Mouse (Mus musculus) lung, adult 2 months (tissue): Measurements from ENCODE around the gene Gm10642.

Source experiments
- CTCF ChIP-seq: fragments of 200-500 bp; IDR thresholded peaks from 2 replicates; pipeline ENCODE4 v1.5.1; 2011; ENCODE audit warnings: mild to moderate bottlenecking, low read length, control low read depth; ENCODE audit not compliant: insufficient read depth
- POLR2A ChIP-seq: fragments of 200-500 bp; IDR thresholded peaks from 2 replicates; pipeline ENCODE4 v1.6.1; 2011; ENCODE audit warnings: low read depth, mild to moderate bottlenecking, control low read depth, low read length, borderline replicate concordance; ENCODE audit errors: extremely low read depth

DNA sequence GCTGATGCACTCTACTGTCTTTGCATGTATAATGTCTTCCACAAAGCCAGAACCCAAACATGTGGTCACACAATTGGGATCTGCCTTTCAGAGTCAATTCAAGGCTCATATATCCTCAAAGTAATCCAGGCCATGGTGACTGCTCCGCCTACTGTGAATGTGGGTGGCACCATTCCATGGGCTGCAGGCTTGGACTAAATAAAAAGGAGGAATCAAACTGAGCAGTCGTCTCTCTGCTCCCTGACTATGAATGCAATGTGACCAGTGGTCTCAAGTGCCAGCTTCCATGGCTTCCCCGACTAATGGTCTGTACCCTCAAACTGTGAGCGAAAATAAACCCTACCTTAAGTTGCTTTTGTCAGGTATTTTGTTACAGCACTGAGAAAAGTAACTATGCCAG is 1.6 kb upstream of the Gm10642 start:
- TF ChIP-seq CTCF (no peak), POLR2A (no peak)
